In the genomic region with DNA sequence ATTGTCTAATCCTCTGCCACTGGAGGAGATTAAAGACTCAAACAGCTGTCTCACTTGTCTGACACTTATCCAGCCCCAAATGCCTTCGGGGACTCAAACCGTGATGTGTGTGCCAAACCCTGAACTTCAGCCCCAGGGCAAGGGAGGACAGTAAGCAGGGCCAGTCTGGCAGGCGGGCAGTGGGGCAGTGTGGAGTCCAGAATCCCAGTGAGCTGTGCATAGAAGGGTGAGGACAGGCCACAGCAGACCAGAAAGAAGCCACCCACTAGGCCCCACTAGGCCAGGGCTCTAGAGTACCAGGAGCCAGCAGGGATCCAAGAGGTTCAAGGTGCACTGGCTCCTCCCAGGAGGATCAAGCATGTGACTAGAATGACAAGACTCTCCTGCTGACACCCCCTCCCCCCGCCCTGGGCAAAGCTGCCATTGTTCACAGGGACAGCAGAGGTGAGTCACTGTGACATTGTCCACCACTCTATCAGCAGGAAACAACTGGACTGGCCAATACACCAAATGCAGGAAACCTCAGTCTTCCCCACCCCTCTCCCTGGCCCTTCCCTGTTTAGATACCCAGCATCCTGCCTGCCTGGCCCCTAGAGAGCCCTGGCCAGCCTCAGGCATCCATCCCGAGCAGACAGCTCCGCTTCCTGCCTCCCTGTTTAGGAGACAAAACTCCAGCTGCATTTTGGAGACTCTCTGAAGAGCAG, we compare ENCODE assay signal across 7 mouse cellular contexts. TPM values are rescaled to one million over a fixed set of nuclear protein-coding genes. Genes with fewer than 3 reads are reported as not detected.
A peak's percentile ranks its signal among the peaks of the same experiment; 100 is the strongest.
DNase-seq lines count a peak whose midpoint lies in the region; ATAC-seq and TF ChIP-seq lines count a peak whose summit lies in the region.

No protein-coding gene starts in this region.

- no peak overlapping the region; the same call in 1 of the 2 replicates for H3K4me2 ChIP-seq in liver, embryonic 11.5 days
- H3K4me2 ChIP-seq in stomach, embryonic 16.5 days (ENCODE audit: low read depth, low read length): no peak overlapping the region

- TF ChIP-seq CTCF in ES-Bruce4 (IDR thresholded peaks at IDR 0.05; ENCODE audit: low read depth, low read length): no peak

- no peaks in the 10 kb centered on the region for H3K36me3 ChIP-seq in ES-Bruce4 (ENCODE audit: control insufficient read depth, insufficient read depth, low read length, poor library complexity, severe bottlenecking)
- H3K36me3 ChIP-seq in liver, embryonic 11.5 days (ENCODE audit: control insufficient read depth, insufficient read depth, low read length): no peaks in the 10 kb centered on the region; the same call in 1 of the 2 replicates
- H3K36me3 ChIP-seq in stomach, embryonic 16.5 days (ENCODE audit: control insufficient read depth, insufficient read depth, low read length): no peaks in the 10 kb centered on the region

- intact Hi-C loops in heart, postnatal 10 days (cut with DNase I): loop anchor here (2.0 kb wide), 1 partner anchor 40 kb away; a partner anchor contains a TSS

- no peak for TF ChIP-seq POLR2A in ES-Bruce4 (IDR thresholded peaks at IDR 0.05; ENCODE audit: insufficient read depth, low read length)

- no peaks in the 10 kb centered on the region for H3K9me3 ChIP-seq in ES-Bruce4 (replicated peaks; ENCODE audit: control insufficient read depth, insufficient read depth, low read length, poor library complexity, severe bottlenecking)
- no peaks in the 10 kb centered on the region for H3K9me3 ChIP-seq in liver, embryonic 11.5 days (ENCODE audit: control insufficient read depth, low read length)
- no peaks in the 10 kb centered on the region for H3K9me3 ChIP-seq in stomach, embryonic 16.5 days (replicated peaks; ENCODE audit: control insufficient read depth, low read length)

- 37% methylated on average over 6 of the region's 6 CpGs for WGBS in liver, embryonic 11.5 days
- 43% methylated on average over 6 of the region's 6 CpGs for WGBS in stomach, embryonic 16.5 days

- no peak overlapping the region for H3K9ac ChIP-seq in ES-Bruce4 (ENCODE audit: low read depth, poor library complexity, severe bottlenecking)
- no peak overlapping the region for H3K9ac ChIP-seq in liver, embryonic 11.5 days (ENCODE audit: low read depth, low read length)
- H3K9ac ChIP-seq in stomach, embryonic 16.5 days (ENCODE audit: low read length): 0 out of 2 replicates have a peak overlapping the region, but pooled peaks have one; percentile 46

- peaks cover 13% of the 10 kb centered on the region for H3K4me1 ChIP-seq in ES-Bruce4 (ENCODE audit: control insufficient read depth, insufficient read depth, low read length)
- H3K4me1 ChIP-seq in liver, embryonic 11.5 days (replicated peaks; ENCODE audit: control insufficient read depth, insufficient read depth, low read length): peaks cover 26% of the 10 kb centered on the region
- H3K4me1 ChIP-seq in stomach, embryonic 16.5 days (ENCODE audit: control insufficient read depth, insufficient read depth, low read length): peaks cover 42% of the 10 kb centered on the region

- DNase-seq in adrenal gland, adult 8-10 months: peak; percentile 80
- peak; percentile 76 to 77 for DNase-seq in heart, postnatal 10 days
- DNase-seq in liver, embryonic 11.5 days (ENCODE audit: low spot score): no peak
- no peak for DNase-seq in left cerebral cortex, adult 11 months (ENCODE audit: low spot score)

- ATAC-seq in liver, embryonic 11.5 days (replicated peaks; ENCODE audit: low FRiP score): peak; percentile 67
- peak; percentile 33; the same call in 1 of the 2 replicates for ATAC-seq in stomach, embryonic 16.5 days (ENCODE audit: insufficient read depth, low FRiP score)
- no peak for ATAC-seq in erythroid progenitor cell, adult 5-6 weeks (replicated peaks; ENCODE audit: low FRiP score, poor library complexity, severe bottlenecking)

- no peaks in the 10 kb centered on the region for H3K27me3 ChIP-seq in ES-Bruce4 (ENCODE audit: control insufficient read depth, insufficient read depth, low read length, poor library complexity, severe bottlenecking)
- H3K27me3 ChIP-seq in liver, embryonic 11.5 days (replicated peaks; ENCODE audit: control insufficient read depth, insufficient read depth, low read length): no peaks in the 10 kb centered on the region
- H3K27me3 ChIP-seq in stomach, embryonic 16.5 days (ENCODE audit: control insufficient read depth, insufficient read depth, low read length): no peaks in the 10 kb centered on the region

- peak; percentile 80; the same call in 1 of the 2 replicates for TF ChIP-seq EP300 in ES-Bruce4 (IDR thresholded peaks at IDR 0.05; ENCODE audit: insufficient read depth, low read depth, low read length)

- H3K4me3 ChIP-seq in ES-Bruce4 (ENCODE audit: low read depth, low read length): no peak overlapping the region
- no peak overlapping the region for H3K4me3 ChIP-seq in liver, embryonic 11.5 days (ENCODE audit: low read depth, low read length)
- H3K4me3 ChIP-seq in stomach, embryonic 16.5 days (replicated peaks; ENCODE audit: low read length): no peak overlapping the region

- H3K27ac ChIP-seq in ES-Bruce4 (ENCODE audit: insufficient read depth, low read length): no peak overlapping the region
- peak overlapping the region; percentile 52 for H3K27ac ChIP-seq in liver, embryonic 11.5 days (ENCODE audit: low read depth, low read length)
- peak overlapping the region; percentile 60 for H3K27ac ChIP-seq in stomach, embryonic 16.5 days (ENCODE audit: low read length)

RNA-seq across cellular contexts. Expression of a gene that starts 40.9 kb away (rescaled TPM):
- polyA plus RNA-seq in ES-Bruce4 (2011; ENCODE audit: insufficient read depth, insufficient read length, low read depth, missing spikeins): 90.5 and 99.3 TPM in 2 replicates
- 10 to 100 TPM; 47.8 to 65.5 (median 52.4) TPM for total RNA-seq in adrenal gland, adult 8-10 months (2022)
- total RNA-seq in heart, postnatal 10 days (2021): 100 to 1,000 TPM; 184 to 197 TPM
- polyA plus RNA-seq in liver, embryonic 11.5 days (2014; fragmentation: Nextera tagmentation; extraction: Ambion mirVana): 46.3 and 46.9 TPM in 2 replicates
- 177 and 178 TPM in 2 replicates for polyA plus RNA-seq in stomach, embryonic 16.5 days (2015; fragmentation: Nextera tagmentation; extraction: Ambion mirVana)
- not detected in 2 replicates for total RNA-seq in erythroid progenitor cell, adult 5-6 weeks (2015; ENCODE audit: low replicate concordance)
- 0.39 TPM in 1 of 2 replicates, not detected in the other for total RNA-seq in erythroid progenitor cell, adult 5-6 weeks (2017; ENCODE audit: low replicate concordance)

Comparison
In these comparisons a context has a peak if more than half of its experiments do, and no peak if none do; other contexts are left out.
1. DNase-seq: peak in adrenal gland, adult 8-10 months (single experiment) and heart, postnatal 10 days (2 of 2); none in liver, embryonic 11.5 days (single experiment) and left cerebral cortex, adult 11 months (single experiment).
2. RNA of a gene that starts 40.9 kb away (total RNA-seq): 184 to 197 TPM in heart, postnatal 10 days and 47.8 to 65.5 TPM in adrenal gland, adult 8-10 months; 0.39 TPM in erythroid progenitor cell, adult 5-6 weeks; every median in the first group is over 10 times any median in the second.